Mouse (Mus musculus) spleen, postnatal 0 days (tissue): ENCODE measurements around the gene Ppp6r3. TPM values are rescaled to one million over a fixed set of nuclear protein-coding genes. Genes with fewer than 3 reads are reported as not detected.

Experiments
- polyA plus RNA-seq: library from polyadenylated mRNA; unstranded; fragments of >200 nt; fragmentation: Nextera tagmentation; extraction: Ambion mirVana; gene quantifications from 2 replicates; pipeline ENCODE4 v1.2.1, GENCODE M21; 2015

Gene Ppp6r3
- polyA plus RNA-seq: 26.4 and 29.6 TPM in 2 replicates

GRCm38 (mm10) chr19:3575632-3576384 is at the start of gene Ppp6r3:
TSS of gene Ppp6r3 (minus strand) at chr19:3575749.

DNA sequence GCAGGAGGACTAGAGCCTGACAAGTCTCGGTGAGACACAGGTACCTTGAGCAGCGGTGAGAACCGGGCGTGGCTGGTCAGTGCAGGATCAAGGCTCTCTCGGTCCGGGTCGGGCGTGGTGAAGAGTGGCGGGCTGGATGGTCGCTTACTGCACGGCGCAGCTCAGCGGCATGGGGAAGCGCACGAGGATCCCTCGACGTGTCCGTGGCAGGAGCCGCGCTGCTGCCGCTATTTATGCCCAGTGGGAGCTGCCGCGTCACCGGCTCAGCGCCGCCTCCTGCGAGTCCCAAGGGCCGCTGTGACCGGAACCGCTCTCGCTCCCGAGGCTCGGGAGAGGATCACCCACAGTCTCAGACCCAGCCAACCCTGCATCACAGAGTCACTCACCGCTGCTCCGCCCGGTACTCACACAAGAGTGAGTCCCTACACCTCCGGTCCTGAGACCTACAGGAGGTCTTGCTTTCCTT is 161.2 kb downstream of the Ppp6r3 start, which contains the start of gene Gal:
Gene Gal (minus strand): TSS at position 277 of the 466 bp plus-strand sequence.

Other genes starting within 250 kb of the Ppp6r3 start
- 1.2 and 1.7 TPM in 2 replicates for gene Tesmin, start 186.9 kb downstream of the Ppp6r3 start, polyA plus RNA-seq
- gene Gal, start 161.2 kb downstream of the Ppp6r3 start, polyA plus RNA-seq: 1.2 and 2.1 TPM in 2 replicates
- 1.6 and 2.3 TPM in 2 replicates for gene Lrp5, start 110.8 kb upstream of the Ppp6r3 start, polyA plus RNA-seq
- gene 1810055G02Rik, start 132.5 kb upstream of the Ppp6r3 start, polyA plus RNA-seq: 8.9 and 10.1 TPM in 2 replicates
- 9.7 and 11.8 TPM in 2 replicates for gene Kmt5b, start 191.7 kb upstream of the Ppp6r3 start, polyA plus RNA-seq